Mouse (Mus musculus) erythroid progenitor cell, adult 5-6 weeks (primary cell): Measurements from ENCODE around the gene Lrp10. TPM values are rescaled to one million over a fixed set of nuclear protein-coding genes. Genes with fewer than 3 reads are reported as not detected.

Source experiments
- ATAC-seq: replicated peaks from 2 replicates; pipeline ENCODE4 v1.8.0; 2016; ENCODE audit warnings: moderate number of reproducible peaks, mild to moderate bottlenecking, moderate TSS enrichment, inconsistent platforms; ENCODE audit not compliant: poor library complexity, low FRiP score, severe bottlenecking
- total RNA-seq, 2 experiments: library from RNA; stranded (forward) in 1 of 2; stranded (reverse) in 1 of 2; fragments of 150-400 nt in 1 of 2; fragments of 186-747, 209-891 nt in 1 of 2; gene quantifications; 2 replicates each; pipeline versions ENCODE4 v1.2.3 to v1.2.4; 2015 to 2017; ENCODE audit warnings: low replicate concordance in 2 of 2

Lrp10 gene
- 21.0 and 22.0 TPM in 2 replicates for total RNA-seq (2015; ENCODE audit: low replicate concordance)
- 23.0 and 38.6 TPM in 2 replicates for total RNA-seq (2017; ENCODE audit: low replicate concordance)

GRCm38 (mm10) chr14:54463959-54464292 is at the start of gene Lrp10:
Lrp10 (plus strand) TSS chr14:54464137.
- peak; percentile 90 for ATAC-seq

GRCm38 (mm10) chr14:54415241-54416020 is 48.5 kb upstream of the Lrp10 start:
- no peak for ATAC-seq

DNA sequence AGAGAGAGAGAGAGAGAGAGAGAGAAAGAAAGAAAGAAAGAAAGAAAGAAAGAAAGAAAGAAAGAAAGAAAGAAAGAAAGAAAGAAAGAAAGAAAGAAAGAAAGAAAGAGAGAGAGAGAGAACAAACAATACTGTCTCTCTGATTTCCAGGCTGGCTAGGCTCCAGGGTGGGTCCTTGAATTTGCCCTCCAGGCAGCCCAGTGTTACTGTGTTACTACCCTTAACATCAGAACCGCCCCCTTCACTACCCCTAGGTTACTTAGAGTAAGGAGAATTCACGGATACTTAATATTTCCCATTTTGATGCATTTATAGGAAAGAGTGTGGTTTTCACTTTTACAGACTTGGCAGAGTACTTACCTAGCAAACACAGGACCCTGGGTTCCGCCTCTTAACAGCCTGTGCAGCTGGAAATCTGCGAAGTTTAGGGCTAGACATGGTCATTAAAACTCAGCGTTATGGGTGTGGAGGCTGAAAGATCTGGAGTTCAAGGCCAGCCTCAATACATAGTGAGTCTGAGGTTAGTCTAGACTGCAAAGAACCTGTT is 47.6 kb upstream of the Lrp10 start:
- no peak for ATAC-seq

GRCm38 (mm10) chr14:54416830-54417229 is 47.1 kb upstream of the Lrp10 start:
- ATAC-seq: no peak

DNA sequence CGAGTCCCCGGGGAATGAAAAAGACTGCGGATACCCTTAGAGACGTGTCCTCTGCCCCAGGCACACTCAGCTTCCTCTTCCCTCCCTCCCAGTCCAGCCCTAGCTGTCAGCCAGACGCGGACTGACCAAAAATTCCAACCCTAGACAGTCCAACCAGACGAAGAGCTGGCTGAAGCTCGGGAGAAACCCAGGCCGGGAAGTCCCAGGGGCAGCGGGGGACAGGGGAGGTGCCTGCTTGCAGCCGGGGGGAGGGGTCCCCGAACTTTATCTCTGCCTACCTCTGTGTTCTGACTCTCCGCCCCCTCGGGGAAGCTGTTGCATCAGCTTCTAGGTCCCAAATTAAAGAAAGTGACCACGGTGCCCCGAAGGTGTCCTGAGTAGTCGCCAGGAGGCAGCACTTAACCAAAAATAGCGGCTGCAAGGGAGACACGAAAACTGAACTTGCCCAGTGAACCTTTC is 46.3 kb upstream of the Lrp10 start, which contains the start of gene Slc7a7:
Gene Slc7a7 (minus strand): TSS at position 158 of the 459 bp plus-strand sequence.
- ATAC-seq: peak; percentile 65

DNA sequence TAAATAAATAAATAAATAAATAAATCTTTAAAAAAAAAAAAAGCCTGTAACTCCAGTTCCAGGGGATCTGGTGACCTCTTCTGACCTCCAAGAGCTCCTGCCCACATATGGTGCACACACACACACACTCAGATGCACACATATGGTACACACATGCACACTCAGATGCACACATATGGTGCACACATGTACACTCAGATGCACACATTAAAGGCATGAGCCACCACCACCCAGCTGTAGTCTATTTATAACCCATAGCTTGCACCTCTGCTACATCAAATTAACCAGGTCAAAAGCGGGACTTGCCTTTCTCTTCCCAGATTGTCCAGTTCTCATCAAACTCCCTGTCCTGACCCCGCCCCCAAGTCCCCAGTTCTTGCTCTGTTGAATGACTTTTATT is 42.9 kb upstream of the Lrp10 start:
- no peak for ATAC-seq

DNA sequence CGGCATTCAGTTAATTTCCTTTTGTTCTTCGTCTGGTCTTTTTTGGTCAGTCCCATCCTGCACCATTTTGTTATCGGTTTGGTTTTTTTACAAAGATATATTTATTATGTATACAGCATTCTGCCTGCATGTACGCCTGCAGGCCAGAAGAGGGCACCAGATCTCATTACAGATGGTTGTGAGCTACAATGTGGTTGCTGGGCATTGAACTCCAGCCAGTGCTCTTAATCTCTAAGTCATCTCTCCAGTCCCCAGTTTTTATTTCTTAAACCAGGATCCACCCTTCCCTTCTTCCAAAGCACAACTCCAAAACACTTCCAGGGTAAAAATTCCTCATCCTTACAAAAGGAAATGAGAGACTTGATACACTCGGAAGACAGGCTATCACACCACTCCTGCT is 40.5 kb upstream of the Lrp10 start:
- peak; percentile 41 for ATAC-seq

GRCm38 (mm10) chr14:54424634-54425033 is 39.3 kb upstream of the Lrp10 start:
- peak; percentile 53; the same call in 1 of the 2 replicates for ATAC-seq

DNA sequence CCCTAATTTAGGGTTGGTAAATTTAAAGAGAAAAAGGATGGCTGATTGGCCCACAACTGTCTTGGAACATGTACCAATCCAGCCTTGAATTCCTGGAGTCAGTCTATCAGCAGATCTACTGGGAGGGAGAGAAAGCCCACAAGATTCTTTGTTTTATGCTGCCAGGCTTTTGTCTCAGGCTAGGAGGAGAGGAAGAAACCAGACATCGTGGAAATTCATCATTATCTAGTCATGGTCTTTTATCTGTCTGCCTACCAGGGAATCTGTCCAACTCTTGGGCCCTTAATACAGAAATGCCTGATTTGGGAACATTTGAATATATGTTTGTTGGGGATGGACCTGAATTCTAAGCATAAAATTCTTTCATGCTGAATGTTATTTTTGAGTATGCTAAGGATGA is 38.4 kb upstream of the Lrp10 start:
- ATAC-seq: no peak

GRCm38 (mm10) chr14:54426003-54426688 is 37.8 kb upstream of the Lrp10 start:
- peak; percentile 8 for ATAC-seq

GRCm38 (mm10) chr14:54426689-54427398 is 37.1 kb upstream of the Lrp10 start, which contains the start of gene Mrpl52:
Mrpl52 (plus strand) TSS chr14:54426909.
- peak; percentile 87 for ATAC-seq

GRCm38 (mm10) chr14:54427696-54428095 is 36.2 kb upstream of the Lrp10 start:
- ATAC-seq: no peak

- no peak for ATAC-seq
Observed at GRCm38 (mm10) chr14:54428421-54428820, 35.5 kb upstream of the Lrp10 start.

DNA sequence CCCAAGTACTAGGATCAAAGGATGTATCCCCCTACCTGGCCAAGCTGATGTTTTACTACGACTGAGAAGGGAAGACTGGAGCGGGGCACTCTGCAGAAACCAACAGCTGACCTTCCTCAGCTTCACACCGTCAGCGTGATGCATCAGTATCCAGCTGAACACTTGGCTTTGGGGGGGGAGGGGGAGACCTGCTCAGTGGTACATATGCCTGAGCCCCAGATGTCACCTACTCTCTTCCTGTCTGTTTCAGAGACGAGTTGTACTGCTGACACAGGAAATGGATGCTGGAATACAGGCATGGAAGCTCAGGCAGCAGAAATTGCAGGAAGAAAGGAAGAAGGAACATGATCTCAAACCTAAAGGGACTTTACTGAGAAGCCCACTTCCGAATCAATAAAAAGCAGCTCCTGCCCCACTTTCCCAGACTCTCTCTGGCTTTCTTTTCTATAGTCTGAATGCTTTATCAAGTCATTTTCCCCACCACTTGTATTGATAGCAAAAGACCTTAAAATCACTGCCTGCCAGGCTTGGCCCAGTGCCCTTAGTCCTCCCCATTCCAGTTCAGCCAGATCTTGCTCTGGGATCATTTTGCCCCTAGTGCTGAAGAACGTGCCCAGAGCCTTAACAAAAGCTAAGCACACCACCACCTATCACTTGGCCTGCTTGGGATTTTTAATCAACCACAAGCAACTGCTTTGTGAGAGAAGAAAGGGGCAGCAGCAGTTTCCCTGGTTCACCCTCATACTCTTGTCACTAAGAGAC is 34.4 kb upstream of the Lrp10 start:
- ATAC-seq: no peak

DNA sequence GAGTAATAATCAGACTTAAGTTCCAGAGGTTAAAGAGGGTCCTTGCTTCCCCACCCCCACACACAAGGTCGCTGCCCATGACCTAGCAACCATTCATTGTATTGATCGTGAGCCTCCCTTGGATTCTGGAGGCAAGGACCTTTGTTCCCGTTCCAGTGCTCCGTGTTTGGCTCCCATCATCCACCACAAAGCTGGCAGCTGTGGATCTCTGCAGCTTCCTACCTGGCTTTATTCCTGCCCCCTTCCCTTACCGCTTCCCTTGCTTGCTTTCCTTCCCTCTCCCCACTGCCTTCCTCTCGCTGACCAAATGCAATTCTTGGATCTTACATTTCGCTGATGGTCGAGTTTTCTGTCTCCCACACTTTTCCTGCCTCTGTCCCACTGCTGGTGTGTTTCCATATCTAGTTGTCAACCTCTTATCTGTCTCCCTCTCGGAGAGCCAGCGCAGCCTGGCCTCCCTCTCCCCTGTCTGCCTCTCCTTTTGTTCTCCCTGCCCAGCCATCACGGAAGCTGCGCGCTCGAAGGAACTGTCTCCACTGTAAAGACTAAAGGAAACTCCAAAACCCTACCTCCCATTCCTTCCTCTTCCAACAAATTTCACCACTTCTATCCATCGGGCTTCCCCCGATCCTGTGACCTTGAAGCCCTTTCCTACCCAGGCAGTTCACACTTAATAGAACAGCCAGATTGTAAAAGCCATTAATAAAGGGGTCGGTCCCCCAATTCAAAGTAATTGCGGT is 33.4 kb upstream of the Lrp10 start:
- no peak for ATAC-seq

DNA sequence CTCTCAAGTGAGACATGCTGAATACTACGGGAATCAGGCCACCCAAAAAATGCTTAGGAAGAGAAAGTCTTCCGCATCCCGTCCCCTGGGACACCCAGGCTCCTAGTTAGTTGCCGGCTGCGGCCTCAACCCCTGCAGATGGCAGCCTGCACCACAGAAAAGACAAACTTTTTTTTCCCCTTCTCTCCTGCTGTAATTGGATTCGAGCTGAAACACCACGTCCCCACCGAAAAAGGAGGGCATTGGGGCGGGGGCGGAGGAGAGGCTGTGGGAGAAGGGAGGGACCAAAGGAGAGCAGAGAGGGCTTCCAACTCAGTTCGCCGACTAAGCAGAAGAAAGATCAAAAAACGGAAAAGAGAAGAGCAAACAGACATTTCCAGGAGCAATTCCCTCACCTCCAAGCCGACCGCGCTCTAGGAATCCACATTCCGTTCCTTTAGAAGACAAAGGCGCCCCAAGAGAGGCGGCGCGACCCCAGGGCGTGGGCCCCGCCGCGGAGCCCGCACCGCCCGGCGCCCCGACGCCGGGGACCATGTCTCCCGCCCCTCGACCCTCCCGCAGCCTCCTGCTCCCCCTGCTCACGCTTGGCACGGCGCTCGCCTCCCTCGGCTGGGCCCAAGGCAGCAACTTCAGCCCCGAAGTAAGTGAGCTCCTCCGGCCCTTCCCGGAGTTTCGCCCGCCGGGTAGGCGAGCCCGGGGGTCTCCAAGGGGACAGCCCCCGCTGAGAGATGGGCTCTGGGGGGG is 32.4 kb upstream of the Lrp10 start, which contains the start of gene Mmp14:
Gene Mmp14 (plus strand): TSS at position 279 of the 744 bp plus-strand sequence.
- no peak for ATAC-seq

- peak; percentile 37 for ATAC-seq
Observed at GRCm38 (mm10) chr14:54432078-54432836, 31.7 kb upstream of the Lrp10 start.
